ENCODE assay signal across 25 mouse cellular contexts in the genomic region with DNA sequence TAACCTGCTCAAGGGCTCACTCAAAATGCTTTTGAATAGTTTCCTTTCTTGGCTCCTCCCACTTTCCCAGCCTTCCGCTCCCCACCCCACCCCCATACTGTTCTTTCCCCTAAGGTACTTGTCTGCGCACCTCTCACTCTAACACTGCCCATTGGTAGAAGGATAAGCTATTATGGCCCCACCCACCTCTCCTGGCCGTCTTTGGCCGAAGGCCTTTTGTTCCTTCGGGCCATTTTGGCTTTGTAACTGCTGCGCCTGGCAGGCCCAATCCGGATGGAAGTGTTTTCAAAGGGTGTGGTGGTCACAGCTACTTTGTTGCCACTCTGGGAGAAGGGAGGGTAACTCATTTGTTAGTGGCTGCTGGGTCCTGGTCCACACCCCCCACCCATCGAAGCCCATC. TPM values are rescaled to one million over a fixed set of nuclear protein-coding genes. Genes with fewer than 3 reads are reported as not detected.
DNase-seq lines count a peak whose midpoint lies in the region; ATAC-seq and TF ChIP-seq lines count a peak whose summit lies in the region.
"Had no signal": no experiment of that assay in that cellular context is flagged by ENCODE, and none has a peak within 500 bp of the region (broad histone marks: within the 10 kb centered on the region; RNA-seq: fewer than 3 reads in every experiment).

No protein-coding gene starts in this region.

- peaks cover 21% of the 10 kb centered on the region for H3K27me3 ChIP-seq in E14TG2a.4 (ENCODE audit: insufficient read depth, low read length)
- no peaks in the 10 kb centered on the region for H3K27me3 ChIP-seq in G1E (ENCODE audit: insufficient read depth, low read length)

- peaks cover 69% of the 10 kb centered on the region for H3K36me3 ChIP-seq in E14TG2a.4 (ENCODE audit: insufficient read depth, low read length)
- peaks cover 86% of the 10 kb centered on the region for H3K36me3 ChIP-seq in G1E (replicated peaks)
- H3K36me3 ChIP-seq: heart, embryonic 15.5 days had no signal

- H3K9me3 ChIP-seq in E14TG2a.4 (ENCODE audit: low read length) (no peaks in the 10 kb centered on the region), G1E (replicated peaks) (no peaks in the 10 kb centered on the region)
- H3K9me3 ChIP-seq: embryonic facial prominence, embryonic 13.5 days; forebrain, embryonic 12.5 days; heart, embryonic 15.5 days; hindbrain, embryonic 13.5 days had no signal

- TF ChIP-seq POLR2A in lung, adult 2 months (IDR thresholded peaks at IDR 0.05; ENCODE audit: borderline replicate concordance, extremely low read depth, low read depth, low read length) = no peak

- 79% methylated on average over 8 of the region's 8 CpGs for WGBS in lung, adult 2 months

- ATAC-seq in G1E (ENCODE audit: extremely low read depth, insufficient number of reproducible peaks, low FRiP score, poor library complexity, severe bottlenecking) = no peak
- ATAC-seq: CD4-positive, CD25-positive, alpha-beta regulatory T cell, adult 4 months; forebrain, embryonic 16.5 days had no signal

- TF ChIP-seq CTCF in lung, adult 2 months (IDR thresholded peaks at IDR 0.05; ENCODE audit: insufficient read depth, low read length) = no peak
- TF ChIP-seq CTCF in E14TG2a.4 (conservative IDR thresholded peaks at IDR 0.05; ENCODE audit: low read length) (no peak), G1E (IDR thresholded peaks at IDR 0.05; ENCODE audit: low read depth, low read length) (no peak)

- peak; percentile 54 to 67 for DNase-seq in lung, adult 18-20 months
- no peak for DNase-seq in lung, adult 2 months
- no peak for DNase-seq in G1E (ENCODE audit: low spot score)
- DNase-seq in lung, postnatal 25 days (ENCODE audit: low spot score) = peak; percentile 47
- DNase-seq in retina, embryonic 14.5 days (ENCODE audit: low spot score) = no peak
- DNase-seq in ovary, postnatal 14 days (ENCODE audit: low spot score) = no peak
- DNase-seq in right cerebral cortex, postnatal 4 days = no peak
- DNase-seq: adrenal gland, postnatal 14 days; B cell, adult 2 months; cerebellum, adult 11-12 months; cerebellum, adult 9-11 months; cerebellum, postnatal 36 days; gastrocnemius, postnatal 10 days; heart, adult 18-20 months; heart, postnatal 14 days had no signal

- H3K4me1 ChIP-seq in lung, adult 2 months (ENCODE audit: control insufficient read depth, insufficient read depth, low read length) = peaks cover 5% of the 10 kb centered on the region; the same call in 1 of the 2 replicates
- peaks cover 83% of the 10 kb centered on the region for H3K4me1 ChIP-seq in E14TG2a.4 (replicated peaks; ENCODE audit: low read depth, low read length)
- peaks cover 65% of the 10 kb centered on the region for H3K4me1 ChIP-seq in G1E (ENCODE audit: insufficient read depth, low read depth, low read length)

- no peak overlapping the region for H3K4me3 ChIP-seq in lung, adult 2 months (replicated peaks; ENCODE audit: extremely low read depth, low read depth, low read length)
- H3K4me3 ChIP-seq in E14TG2a.4 (replicated peaks; ENCODE audit: low read length) = peak overlapping the region; percentile 85
- peak overlapping the region; percentile 42; the same call in 1 of the 2 replicates for H3K4me3 ChIP-seq in G1E (ENCODE audit: low read depth, low read length)
- H3K4me3 ChIP-seq: embryonic facial prominence, embryonic 13.5 days; forebrain, embryonic 12.5 days; heart, embryonic 15.5 days; hindbrain, embryonic 13.5 days had no signal

RNA-seq across cellular contexts. Expression of a gene that starts 6.9 kb away (rescaled TPM):
- polyA plus RNA-seq in lung, adult 2 months (2012; rRNA removed) = 19.6 and 26.7 TPM in 2 replicates
- total RNA-seq in G1E (2014; fragmentation: Nextera tagmentation) = 116 and 118 TPM in 2 replicates
- total RNA-seq in G1E (2017) = 147 and 170 TPM in 2 replicates
- polyA plus RNA-seq in G1E (2012) = 40.2 and 75.0 TPM in 2 replicates

RNA-seq across cellular contexts. Expression of a gene that starts 13.5 kb away (rescaled TPM):
- polyA plus RNA-seq in lung, adult 2 months (2012; rRNA removed) = 0.14 and 0.23 TPM in 2 replicates
- total RNA-seq in G1E (2014; fragmentation: Nextera tagmentation) = 69.9 and 75.0 TPM in 2 replicates
- 51.5 and 56.1 TPM in 2 replicates for total RNA-seq in G1E (2017)
- polyA plus RNA-seq in G1E (2012) = 193 and 253 TPM in 2 replicates
- total RNA-seq: heart, adult 18-20 months; heart, postnatal 14 days had no signal

RNA-seq across cellular contexts. Expression of a gene that starts 21.5 kb away (rescaled TPM):
- 65.8 and 75.3 TPM in 2 replicates for polyA plus RNA-seq in lung, adult 2 months (2012; rRNA removed)
- total RNA-seq in G1E (2014; fragmentation: Nextera tagmentation) (17.7 and 26.6 TPM in 2 replicates), G1E (2017) (35.2 and 45.8 TPM in 2 replicates)
- polyA plus RNA-seq in G1E (2012) = 66.4 and 69.8 TPM in 2 replicates

RNA-seq across cellular contexts. Expression of a gene that starts 21.9 kb away (rescaled TPM):
- polyA plus RNA-seq in lung, adult 2 months (2012; rRNA removed) = 0.34 and 0.41 TPM in 2 replicates
- not detected in 2 replicates for total RNA-seq in G1E (2014; fragmentation: Nextera tagmentation)
- 0.23 and 0.27 TPM in 2 replicates for total RNA-seq in G1E (2017)
- 0.16 and 0.25 TPM in 2 replicates for polyA plus RNA-seq in G1E (2012)
- total RNA-seq: heart, postnatal 14 days had no signal

RNA-seq across cellular contexts. Expression of a gene that starts 31.5 kb away (rescaled TPM):
- polyA plus RNA-seq in lung, adult 2 months (2012; rRNA removed) = not detected in 2 replicates
- total RNA-seq in G1E (2014; fragmentation: Nextera tagmentation) = not detected in 2 replicates
- total RNA-seq in G1E (2017) = 0.11 and 0.12 TPM in 2 replicates
- polyA plus RNA-seq in G1E (2012) = not detected in 2 replicates
- total RNA-seq: adrenal gland, postnatal 14 days; gastrocnemius, postnatal 10 days; gastrocnemius, postnatal 4 days; heart, adult 18-20 months; heart, postnatal 14 days; hematopoietic stem cell, adult 5-6 weeks had no signal
- polyA plus RNA-seq: CD4-positive, CD25-positive, alpha-beta regulatory T cell, adult 4 months; heart, embryonic 11.5 days had no signal

Comparison
In these comparisons a context has a peak if more than half of its experiments do, and no peak if none do; other contexts are left out.
1. DNase-seq: peak in lung, adult 18-20 months (2 of 2) and lung, postnatal 25 days (single experiment); none in lung, adult 2 months (single experiment), G1E (single experiment), retina, embryonic 14.5 days (single experiment), ovary, postnatal 14 days (single experiment) and right cerebral cortex, postnatal 4 days (single experiment).
2. RNA of a gene that starts 13.5 kb away (polyA plus RNA-seq): 193 to 253 TPM in G1E; 0.14 to 0.23 TPM in lung, adult 2 months; every median in the first group is over 100 times any median in the second.